Mouse (Mus musculus) spleen, adult 18-20 months (tissue): ENCODE measurements at regions not wholly inside any gene's neighbourhood (a gene's known extent, or its start where the extent isn't known, plus 50 kb on each side); places are given as distances from the start of the nearest gene placed in this dataset.
"Not testable (repeated sequence)": the region's sequence is repeated elsewhere in the genome, so short reads cannot be mapped to it uniquely, and the experiment has no call there.

Experiments
- DNase-seq, 2 experiments: peaks; one replicate each; pipeline ENCODE4 v3.0.0; 2022; ENCODE audit warnings: mixed read lengths in 2 of 2

GRCm38 (mm10) chr12:21680026-21680425 lies 262.6 kb upstream of the Ywhaq start:
- DNase-seq, result not testable (repeated sequence)

DNA sequence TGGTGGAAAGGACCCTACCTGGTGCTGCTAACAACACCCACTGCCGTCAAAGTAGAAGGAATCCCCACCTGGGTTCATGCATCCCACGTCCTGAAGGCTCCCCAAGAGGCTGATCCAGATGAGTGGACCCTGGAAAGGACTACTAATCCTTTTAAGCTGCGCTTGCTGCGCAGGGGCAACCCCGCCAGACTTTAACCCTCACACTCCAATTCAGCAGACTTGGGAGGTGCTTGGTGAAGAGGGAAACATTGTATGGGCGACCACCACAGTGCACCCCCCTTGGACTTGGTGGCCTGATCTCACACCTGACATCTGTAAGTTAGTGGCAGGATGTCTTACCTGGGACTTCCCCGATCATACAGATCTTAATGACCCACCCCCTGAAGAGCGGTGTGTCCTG lies 231.9 kb upstream of the Ywhaq start:
- DNase-seq, result not testable (repeated sequence)

- DNase-seq, result peak in 1 of 2 experiments; percentile 58
These were observed 196.3 kb upstream of the Ywhaq start for GRCm38 (mm10) chr12:21613781-21614180.

GRCm38 (mm10) chr12:21568415-21569040 lies 151.1 kb upstream of the Ywhaq start:
- no peak for DNase-seq

- not testable (repeated sequence) for DNase-seq
These were observed 126.5 kb upstream of the Ywhaq start for GRCm38 (mm10) chr12:21543962-21544361.

DNA sequence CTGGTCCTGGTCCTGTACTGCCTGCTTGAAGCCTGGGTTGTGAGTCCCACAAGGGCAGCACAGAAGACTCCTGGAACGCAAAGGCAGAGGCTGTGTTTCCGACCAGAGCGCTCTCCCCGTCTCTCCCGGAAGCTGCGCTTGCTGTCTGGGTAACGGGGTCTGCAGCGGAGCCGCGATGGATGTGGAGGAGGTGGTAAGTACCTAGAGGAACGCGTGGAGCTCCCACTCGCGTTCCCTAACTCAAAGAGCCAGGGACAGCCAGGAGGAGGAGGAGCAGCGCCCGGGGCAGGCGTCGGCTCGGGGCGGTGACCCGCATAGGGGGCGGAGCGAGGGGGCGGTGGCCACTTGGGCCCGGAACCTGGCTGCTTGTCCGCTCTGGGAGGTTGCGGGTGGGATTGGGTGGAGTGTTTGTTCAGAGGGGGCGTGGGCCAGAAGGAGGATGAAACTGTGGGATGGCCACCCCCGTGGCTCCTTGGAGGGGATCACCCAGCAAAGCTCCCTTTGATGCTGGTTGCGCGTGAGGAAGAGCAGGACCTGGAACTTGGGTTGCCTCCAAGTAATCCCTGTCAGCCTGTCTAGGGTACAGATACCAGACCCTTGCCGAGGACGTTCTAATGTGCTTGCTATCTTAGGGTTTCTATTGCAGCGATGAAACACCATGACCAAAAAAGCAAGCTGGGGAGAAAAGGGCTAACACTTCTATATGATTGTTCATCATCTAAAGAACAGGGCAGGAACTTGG lies 125.9 kb upstream of the Ywhaq start:
- DNase-seq, result peak; percentile 58 to 71

DNA sequence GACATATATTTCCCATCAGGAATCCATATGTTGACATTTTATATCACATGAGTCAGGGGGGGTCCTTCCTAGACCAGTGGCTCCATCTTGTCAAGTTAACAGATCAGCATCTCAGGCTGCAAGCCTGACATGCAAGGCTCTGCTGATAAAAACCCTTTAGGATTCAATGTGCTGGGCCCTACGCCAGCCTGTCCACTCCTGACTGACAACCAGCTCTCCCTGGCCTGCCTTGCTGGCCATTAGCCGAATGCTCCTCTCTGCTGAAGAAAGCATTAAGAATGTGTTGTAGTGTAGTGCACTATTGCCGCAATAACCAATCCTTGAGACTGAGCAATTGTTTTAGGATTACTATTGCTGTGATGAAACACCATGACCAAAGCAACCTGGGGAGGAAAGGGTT lies 114.3 kb upstream of the Ywhaq start:
- no peak for DNase-seq

DNA sequence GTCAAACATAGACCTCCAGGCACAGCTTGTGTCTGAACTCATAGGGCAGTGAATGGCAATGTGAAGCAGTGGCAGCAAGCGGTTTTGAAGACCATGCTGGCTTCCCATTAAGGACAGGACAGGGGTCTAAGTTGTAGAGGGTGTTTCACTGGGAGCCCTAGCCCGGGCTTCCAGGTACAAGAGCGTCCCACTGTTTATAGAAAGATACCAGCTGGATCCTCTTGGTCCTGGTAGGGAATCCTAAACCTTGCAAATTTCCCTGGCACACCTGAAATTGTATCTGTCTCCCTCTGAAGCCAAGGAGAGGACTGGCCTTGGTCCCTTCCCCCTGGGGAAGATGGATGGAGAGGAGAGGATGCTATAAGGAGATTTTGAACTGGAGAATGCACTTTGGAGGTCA lies 111.9 kb upstream of the Ywhaq start:
- not testable (repeated sequence) for DNase-seq

DNA sequence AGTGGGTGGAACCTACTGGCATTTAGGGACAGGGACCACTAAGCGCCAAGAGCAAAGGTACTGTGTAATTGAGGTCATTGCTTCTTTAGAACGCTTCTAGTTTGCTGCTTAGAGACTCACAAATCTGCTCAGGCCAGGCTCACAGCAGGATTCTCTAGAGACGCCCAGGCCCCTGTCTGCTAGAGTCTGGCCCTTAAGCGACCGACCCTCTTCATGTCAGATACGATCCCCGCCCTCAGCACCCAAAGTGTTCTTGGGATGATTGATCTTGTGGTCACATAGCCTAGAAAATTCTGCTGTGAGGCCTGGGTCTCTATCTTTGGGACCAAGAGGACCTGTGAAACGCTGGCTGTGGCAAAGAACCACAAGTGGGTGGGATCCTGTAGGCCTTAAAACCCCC lies 109.9 kb upstream of the Ywhaq start:
- not testable (repeated sequence) for DNase-seq

GRCm38 (mm10) chr12:21526906-21527305 lies 109.5 kb upstream of the Ywhaq start:
- DNase-seq, result not testable (repeated sequence)

- DNase-seq, result peak in 1 of 2 experiments; percentile 4
These were observed 108.1 kb upstream of the Ywhaq start for GRCm38 (mm10) chr12:21525567-21525966.

- DNase-seq, result no peak
These were observed 105.2 kb upstream of the Ywhaq start for GRCm38 (mm10) chr12:21522621-21523020.

DNA sequence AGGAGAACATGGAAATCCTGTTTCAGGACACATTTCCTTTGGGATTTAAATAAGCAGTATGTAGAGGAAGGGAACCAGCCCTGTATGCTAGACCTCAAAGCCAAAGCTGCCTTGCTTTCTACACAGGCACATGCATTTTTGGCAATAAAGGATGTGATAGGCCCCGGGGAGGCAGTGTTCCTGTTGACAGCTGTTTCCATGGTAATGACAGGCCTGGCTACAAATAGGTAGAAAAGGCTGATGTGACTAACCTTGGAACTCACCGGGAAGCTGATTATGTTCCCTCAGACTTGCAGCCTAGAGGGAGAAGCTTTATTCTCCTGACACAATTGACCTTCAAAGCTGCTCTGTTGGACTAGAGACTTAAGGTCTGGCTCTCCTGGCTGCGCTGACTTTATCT lies 101.6 kb upstream of the Ywhaq start:
- DNase-seq, result no peak

- no peak for DNase-seq
These were observed 95.3 kb upstream of the Ywhaq start for GRCm38 (mm10) chr12:21512736-21513135.

- DNase-seq, result no peak
These were observed 93.7 kb upstream of the Ywhaq start for GRCm38 (mm10) chr12:21511043-21511665.

- no peak for DNase-seq
These were observed 89.6 kb upstream of the Ywhaq start for GRCm38 (mm10) chr12:21507080-21507479.

DNA sequence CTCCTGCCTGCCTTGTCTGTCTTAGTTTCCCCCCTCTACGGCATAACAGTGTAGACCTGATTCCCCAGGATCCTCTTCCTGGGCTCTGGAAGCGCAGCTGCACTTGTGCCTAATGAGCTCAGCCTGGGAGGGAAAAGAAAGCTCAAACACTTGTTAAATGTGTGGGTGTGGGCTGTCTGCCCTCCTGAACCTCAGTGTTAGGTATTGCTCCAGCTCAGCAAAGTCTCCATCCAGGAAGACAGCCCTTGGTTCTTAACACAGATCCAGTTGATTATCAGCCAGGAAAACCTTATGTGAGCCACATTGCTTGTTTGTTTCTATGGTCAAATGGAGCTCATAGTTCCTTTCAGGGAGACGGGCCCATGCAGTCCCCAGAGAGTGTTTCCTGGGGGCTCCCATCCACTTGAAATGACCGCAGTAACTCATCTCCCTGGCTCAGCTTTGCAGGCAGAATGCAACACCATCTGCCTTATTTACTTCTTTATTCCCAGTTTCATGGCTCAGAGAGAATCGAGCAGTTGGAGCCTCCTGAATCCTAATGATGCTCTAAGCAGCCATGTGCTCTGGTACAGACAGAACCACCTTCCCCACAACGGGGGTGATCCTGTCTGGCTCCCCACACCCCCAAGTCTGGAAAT lies 88.4 kb upstream of the Ywhaq start:
- no peak for DNase-seq

DNA sequence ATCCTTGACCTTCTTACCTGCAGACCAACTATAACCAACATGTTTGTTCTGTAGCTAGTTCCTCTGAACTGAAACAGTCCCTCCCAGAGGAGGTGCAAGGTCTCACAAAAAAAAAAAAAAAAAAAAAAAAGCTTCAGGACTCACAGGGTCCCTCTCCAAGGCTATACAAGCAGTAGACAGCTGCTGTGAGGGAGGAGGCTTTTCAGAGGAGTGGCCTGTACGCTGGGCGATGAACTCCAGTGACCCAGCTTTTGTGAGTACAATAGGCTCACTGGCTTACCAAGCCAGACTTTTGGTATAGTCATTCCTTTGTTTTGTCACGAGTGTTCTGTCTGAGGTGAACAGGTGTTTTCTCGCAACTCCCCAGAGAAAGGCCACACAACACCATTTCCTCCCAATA lies 85.8 kb upstream of the Ywhaq start:
- no peak for DNase-seq

- no peak for DNase-seq
These were observed 79.5 kb upstream of the Ywhaq start for GRCm38 (mm10) chr12:21496974-21497373.

- no peak for DNase-seq
These were observed 78.1 kb upstream of the Ywhaq start for GRCm38 (mm10) chr12:21495511-21495910.

DNA sequence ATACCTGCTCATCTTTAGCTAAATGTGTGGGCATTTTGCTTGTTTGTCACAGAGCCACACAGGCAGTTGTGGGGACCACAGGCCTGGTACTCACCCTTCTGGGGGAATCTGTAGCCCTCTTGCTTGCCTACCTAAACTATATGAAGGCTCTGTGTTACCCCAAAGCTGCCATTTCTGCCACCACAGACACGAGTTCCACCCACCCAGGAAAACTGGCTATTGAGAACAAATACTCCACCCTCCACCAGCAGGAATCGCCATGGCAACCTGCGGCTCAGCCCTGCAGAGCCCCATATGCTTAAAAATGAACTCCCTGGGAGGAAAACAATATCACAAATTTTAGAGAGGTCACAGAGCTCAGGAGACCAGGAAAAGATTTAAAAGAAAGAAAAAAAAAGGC lies 76.0 kb upstream of the Ywhaq start:
- no peak for DNase-seq

GRCm38 (mm10) chr12:21492549-21493291 lies 75.3 kb upstream of the Ywhaq start:
- DNase-seq, result no peak

GRCm38 (mm10) chr12:21481644-21482043 lies 64.2 kb upstream of the Ywhaq start:
- DNase-seq, result no peak
